In the genomic region with DNA sequence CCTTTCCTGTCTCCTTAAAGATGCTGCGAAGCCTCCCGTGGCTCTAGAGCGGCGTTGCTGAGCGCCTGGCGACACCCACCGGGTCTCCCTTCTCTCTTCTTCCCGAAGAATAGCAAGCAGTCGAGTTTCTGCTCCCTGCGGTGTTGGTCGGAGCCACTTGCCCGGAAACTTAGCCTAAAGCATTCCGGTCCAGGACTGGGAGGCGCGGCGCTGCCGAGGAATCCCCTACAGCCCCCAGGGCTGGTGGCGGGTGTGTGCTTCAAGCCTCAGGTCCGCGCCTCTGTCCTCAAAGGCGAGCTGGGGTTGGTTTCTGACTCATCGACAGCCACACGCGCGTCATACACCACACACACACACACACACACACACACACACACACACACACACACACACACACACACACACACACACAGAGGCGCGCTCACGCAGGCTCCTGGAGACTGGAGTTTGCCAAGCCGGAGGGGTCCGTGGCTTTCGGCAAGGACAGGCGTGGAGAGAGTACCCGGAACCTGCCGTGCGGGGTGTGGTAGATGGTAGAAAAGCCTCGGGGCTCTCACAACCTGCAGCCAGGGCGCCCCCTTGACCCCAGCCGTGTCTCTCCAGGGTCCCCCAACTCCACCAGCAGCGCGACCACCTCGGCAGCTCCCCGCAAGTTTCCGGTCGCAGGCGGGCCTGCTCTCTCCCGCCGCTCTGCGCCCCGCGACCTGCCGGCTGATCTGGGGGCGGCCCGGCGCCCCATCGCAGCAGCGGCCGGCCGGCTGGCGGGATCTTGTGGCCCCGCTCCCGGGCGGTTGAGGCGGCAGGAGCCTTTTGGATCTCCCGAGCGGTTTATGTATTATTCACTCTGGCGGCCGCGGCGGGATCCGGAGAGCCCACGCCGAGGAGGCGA, we compare ENCODE assay signal across 9 mouse cellular contexts.
A peak's percentile ranks its signal among the peaks of the same experiment; 100 is the strongest.
DNase-seq lines count a peak whose midpoint lies in the region; ATAC-seq and TF ChIP-seq lines count a peak whose summit lies in the region.
"Had no signal": no experiment of that assay in that cellular context is flagged by ENCODE, and none has a peak within 500 bp of the region (broad histone marks: within the 10 kb centered on the region; RNA-seq: fewer than 3 reads in every experiment).

No protein-coding gene starts in this region.

- ATAC-seq in heart, embryonic 11.5 days (replicated peaks; ENCODE audit: insufficient number of reproducible peaks, low FRiP score, low TSS enrichment): no peak
- peak; percentile 21; the same call in 1 of the 2 replicates for ATAC-seq in lung, postnatal 0 days

- peak overlapping the region; percentile 69 for H3K9ac ChIP-seq in heart, embryonic 11.5 days (ENCODE audit: low read depth, low read length)
- H3K9ac ChIP-seq in lung, postnatal 0 days (replicated peaks; ENCODE audit: low read depth): no peak overlapping the region

- no peak overlapping the region for H3K27ac ChIP-seq in heart, embryonic 11.5 days (ENCODE audit: low read depth, low read length)
- no peak overlapping the region for H3K27ac ChIP-seq in lung, postnatal 0 days (ENCODE audit: low read length)

- H3K27me3 ChIP-seq in heart, embryonic 11.5 days (ENCODE audit: control insufficient read depth, insufficient read depth, low read length): peaks cover 33% of the 10 kb centered on the region
- peaks cover 44% of the 10 kb centered on the region for H3K27me3 ChIP-seq in lung, postnatal 0 days (replicated peaks; ENCODE audit: insufficient read depth, low read length)

- WGBS in heart, embryonic 11.5 days (ENCODE audit: insufficient replicate concordance): under 1% methylated on average over 69 of the region's 73 CpGs
- 2% methylated on average over 64 of the region's 73 CpGs for WGBS in lung, postnatal 0 days

- 0 out of 2 replicates have a peak, but pooled peaks have one; percentile 4 for TF ChIP-seq CTCF in lung, postnatal 0 days (IDR thresholded peaks at IDR 0.05)

- no peak for TF ChIP-seq EP300 in lung, postnatal 0 days (IDR thresholded peaks at IDR 0.05)

- H3K4me3 ChIP-seq in heart, embryonic 11.5 days (ENCODE audit: low read depth, low read length): peak overlapping the region; percentile 80
- peak overlapping the region; percentile 72 for H3K4me3 ChIP-seq in lung, postnatal 0 days (ENCODE audit: low read depth, low read length)
- H3K4me3 ChIP-seq: erythroblast, embryonic 14.5 days had no signal

- peaks cover 7% of the 10 kb centered on the region; the same call in 1 of the 2 replicates for H3K4me1 ChIP-seq in heart, embryonic 11.5 days (ENCODE audit: control insufficient read depth, insufficient read depth, low read length)
- peaks cover 20% of the 10 kb centered on the region; the same call in 1 of the 2 replicates for H3K4me1 ChIP-seq in lung, postnatal 0 days (ENCODE audit: insufficient read depth, low read depth, low read length)

- peak overlapping the region; percentile 100 for H3K4me2 ChIP-seq in heart, embryonic 11.5 days
- peak overlapping the region; percentile 99 for H3K4me2 ChIP-seq in lung, postnatal 0 days (replicated peaks; ENCODE audit: low read depth, low read length)

- no peaks in the 10 kb centered on the region for H3K36me3 ChIP-seq in heart, embryonic 11.5 days (ENCODE audit: control insufficient read depth, insufficient read depth, low read length)
- H3K36me3 ChIP-seq in lung, postnatal 0 days (ENCODE audit: insufficient read depth, low read length): no peaks in the 10 kb centered on the region

- peak; percentile 2 for DNase-seq in thymus, postnatal 25 days
- no peak for DNase-seq in thymus, postnatal 10 days (ENCODE audit: low spot score in 2 of 2)
- peak; percentile 54 to 61 for DNase-seq in cerebellum, postnatal 14 days
- peak; percentile 31 for DNase-seq in kidney, postnatal 14 days
- peak; percentile 29 for DNase-seq in lung, postnatal 0 days (ENCODE audit: low spot score)
- peak; percentile 51 for DNase-seq in right cerebral cortex, adult 18-20 months
- no peak for DNase-seq in ovary, postnatal 14 days (ENCODE audit: low spot score)

- H3K9me3 ChIP-seq in heart, embryonic 11.5 days (replicated peaks; ENCODE audit: control insufficient read depth, low read length): no peaks in the 10 kb centered on the region
- no peaks in the 10 kb centered on the region for H3K9me3 ChIP-seq in lung, postnatal 0 days (ENCODE audit: low read length)

Comparison
In these comparisons a context has a peak if more than half of its experiments do, and no peak if none do; other contexts are left out.
1. DNase-seq: peak in thymus, postnatal 25 days (single experiment), cerebellum, postnatal 14 days (2 of 2), kidney, postnatal 14 days (single experiment), lung, postnatal 0 days (single experiment) and right cerebral cortex, adult 18-20 months (single experiment); none in thymus, postnatal 10 days (0 of 2) and ovary, postnatal 14 days (single experiment).